Mouse (Mus musculus): Measurements from ENCODE around the gene Keap1.

GRCm38 (mm10) chr9:21196521-21197433 is 42.4 kb downstream of the Keap1 start:
- TF ChIP-seq CTCF (IDR thresholded peaks at IDR 0.05; ENCODE audit: low read depth, low read length): no peak
- no peak for TF ChIP-seq EP300 (IDR thresholded peaks at IDR 0.05; ENCODE audit: insufficient read depth, low read depth, low read length)
- TF ChIP-seq POLR2A (IDR thresholded peaks at IDR 0.05; ENCODE audit: insufficient read depth, low read length): no peak

Data from ES-Bruce4 (cell line).